Mouse (Mus musculus) CH12.LX (cell line): ENCODE measurements at regions not wholly inside any gene's neighbourhood (a gene's known extent, or its start where the extent isn't known, plus 50 kb on each side); places are given as distances from the start of the nearest gene placed in this dataset.

Experiments
- CTCF ChIP-seq, 2 experiments: IDR thresholded peaks in 1 of 2; conservative IDR thresholded peaks in 1 of 2; 2 replicates each; pipeline ENCODE4 v1.5.1; 2011 to 2012; ENCODE audit warnings: low read depth in 2 of 2, low read length in 2 of 2, improper control_type of control experiment in 1 of 2, inconsistent platforms in 1 of 2, mild to moderate bottlenecking in 1 of 2, moderate library complexity in 1 of 2
- JUND ChIP-seq: conservative IDR thresholded peaks from 2 replicates; pipeline ENCODE4 v1.6.1; 2011; ENCODE audit warnings: low read depth, low read length, improper control_type of control experiment
- MAFK ChIP-seq: IDR thresholded peaks from 2 replicates; pipeline ENCODE4 v1.6.1; 2011; ENCODE audit warnings: low read length, improper control_type of control experiment; ENCODE audit not compliant: insufficient replicate concordance
- MAZ ChIP-seq: IDR thresholded peaks from 2 replicates; pipeline ENCODE4 v1.6.1; 2012; ENCODE audit warnings: low read depth, mild to moderate bottlenecking, inconsistent platforms, low read length, improper control_type of control experiment, moderate library complexity
- NELFE ChIP-seq: IDR thresholded peaks from 2 replicates; pipeline ENCODE4 v1.6.1; 2011; ENCODE audit warnings: low read depth, low read length, improper control_type of control experiment
- PAX5 ChIP-seq: IDR thresholded peaks from 2 replicates; pipeline ENCODE4 v1.6.1; 2012; ENCODE audit warnings: low read length, inconsistent platforms, mixed read lengths
- POLR2A ChIP-seq: IDR thresholded peaks from 2 replicates; pipeline ENCODE4 v1.6.1; 2011; ENCODE audit warnings: low read depth, mild to moderate bottlenecking, improper control_type of control experiment, low read length

- TF ChIP-seq POLR2A (no peak), PAX5 (no peak), CTCF (conservative IDR thresholded peaks at IDR 0.05 in 1 of 2, IDR thresholded peaks at IDR 0.05 in 1 of 2; ENCODE audit: low read depth in 2 of 2, low read length in 2 of 2) (no peak), MAFK (no peak), NELFE (no peak), MAZ (no peak), JUND (no peak)
These were observed 166.3 kb downstream of the Zfp365 start for GRCm38 (mm10) chr10:67746140-67746539.
